Mouse (Mus musculus): ENCODE results near the gene Eif4a2.

The Eif4a2 gene

GRCm38 (mm10) chr16:23103841-23104240, 3.4 kb upstream of the Eif4a2 start:
- DNase-seq (ENCODE audit: low spot score): no peak

- DNase-seq (ENCODE audit: low spot score): no peak
Measured at GRCm38 (mm10) chr16:23106121-23106520, 1.1 kb upstream of the Eif4a2 start.

- peak; percentile 85 for DNase-seq (ENCODE audit: low spot score)
Measured at GRCm38 (mm10) chr16:23107946-23108759, 909 bp downstream of the Eif4a2 start.

- DNase-seq (ENCODE audit: low spot score): no peak
Measured at GRCm38 (mm10) chr16:23108943-23109342, 1.7 kb downstream of the Eif4a2 start.

- no peak for DNase-seq (ENCODE audit: low spot score)
Measured at GRCm38 (mm10) chr16:23109350-23110280, 2.4 kb downstream of the Eif4a2 start.

GRCm38 (mm10) chr16:23112348-23112747, 5.1 kb downstream of the Eif4a2 start:
- no peak for DNase-seq (ENCODE audit: low spot score)

GRCm38 (mm10) chr16:23112861-23113435, 5.7 kb downstream of the Eif4a2 start:
- DNase-seq (ENCODE audit: low spot score): no peak

- DNase-seq (ENCODE audit: low spot score): no peak
Measured at GRCm38 (mm10) chr16:23113903-23114302, 6.7 kb downstream of the Eif4a2 start.

GRCm38 (mm10) chr16:23114339-23115171, 7.3 kb downstream of the Eif4a2 start:
- no peak for DNase-seq (ENCODE audit: low spot score)

- no peak for DNase-seq (ENCODE audit: low spot score)
Measured at GRCm38 (mm10) chr16:23115486-23115885, 8.2 kb downstream of the Eif4a2 start.

GRCm38 (mm10) chr16:23117173-23117572, 9.9 kb downstream of the Eif4a2 start:
- no peak for DNase-seq (ENCODE audit: low spot score)

- DNase-seq (ENCODE audit: low spot score): no peak
Measured at GRCm38 (mm10) chr16:23122446-23122845, 15.2 kb downstream of the Eif4a2 start.

- no peak for DNase-seq (ENCODE audit: low spot score)
Measured at GRCm38 (mm10) chr16:23123104-23123503, 15.9 kb downstream of the Eif4a2 start.

- DNase-seq (ENCODE audit: low spot score): no peak
Measured at GRCm38 (mm10) chr16:23124398-23124797, 17.2 kb downstream of the Eif4a2 start.

GRCm38 (mm10) chr16:23127311-23127672, 20.0 kb downstream of the Eif4a2 start:
- no peak for DNase-seq (ENCODE audit: low spot score)

GRCm38 (mm10) chr16:23127673-23128375, 20.6 kb downstream of the Eif4a2 start, which contains the start of gene Rfc4:
Gene Rfc4 (minus strand): TSS chr16:23127737.
- peak; percentile 95 for DNase-seq (ENCODE audit: low spot score)

- DNase-seq (ENCODE audit: low spot score): no peak
Measured at GRCm38 (mm10) chr16:23130303-23130702, 23.1 kb downstream of the Eif4a2 start.

- DNase-seq (ENCODE audit: low spot score): no peak
Measured at GRCm38 (mm10) chr16:23132336-23132735, 25.1 kb downstream of the Eif4a2 start.

- DNase-seq (ENCODE audit: low spot score): peak; percentile 82
Measured at GRCm38 (mm10) chr16:23135421-23136149, 28.3 kb downstream of the Eif4a2 start.

GRCm38 (mm10) chr16:23136406-23136970, 29.2 kb downstream of the Eif4a2 start:
- no peak for DNase-seq (ENCODE audit: low spot score)
